Mouse (Mus musculus) left cerebral cortex, adult 18-20 months (tissue): ENCODE data around the gene Fmnl3. TPM values are rescaled to one million over a fixed set of nuclear protein-coding genes. Genes with fewer than 3 reads are reported as not detected.
"Not testable (repeated sequence)": the region's sequence is repeated elsewhere in the genome, so short reads cannot be mapped to it uniquely, and the experiment has no call there.

Source experiments
- DNase-seq, 2 experiments: peaks; one replicate each; pipeline ENCODE4 v3.0.0; 2021 to 2022; ENCODE audit warnings: low spot score in 2 of 2, mixed read lengths in 1 of 2
- total RNA-seq, 2 experiments: library from RNA; stranded (reverse); gene quantifications; 2 replicates each; pipeline ENCODE4 v1.2.3; 2021

The Fmnl3 gene
- total RNA-seq, 2 experiments from 2014 or later, result 8.5 to 9.6 TPM

DNA sequence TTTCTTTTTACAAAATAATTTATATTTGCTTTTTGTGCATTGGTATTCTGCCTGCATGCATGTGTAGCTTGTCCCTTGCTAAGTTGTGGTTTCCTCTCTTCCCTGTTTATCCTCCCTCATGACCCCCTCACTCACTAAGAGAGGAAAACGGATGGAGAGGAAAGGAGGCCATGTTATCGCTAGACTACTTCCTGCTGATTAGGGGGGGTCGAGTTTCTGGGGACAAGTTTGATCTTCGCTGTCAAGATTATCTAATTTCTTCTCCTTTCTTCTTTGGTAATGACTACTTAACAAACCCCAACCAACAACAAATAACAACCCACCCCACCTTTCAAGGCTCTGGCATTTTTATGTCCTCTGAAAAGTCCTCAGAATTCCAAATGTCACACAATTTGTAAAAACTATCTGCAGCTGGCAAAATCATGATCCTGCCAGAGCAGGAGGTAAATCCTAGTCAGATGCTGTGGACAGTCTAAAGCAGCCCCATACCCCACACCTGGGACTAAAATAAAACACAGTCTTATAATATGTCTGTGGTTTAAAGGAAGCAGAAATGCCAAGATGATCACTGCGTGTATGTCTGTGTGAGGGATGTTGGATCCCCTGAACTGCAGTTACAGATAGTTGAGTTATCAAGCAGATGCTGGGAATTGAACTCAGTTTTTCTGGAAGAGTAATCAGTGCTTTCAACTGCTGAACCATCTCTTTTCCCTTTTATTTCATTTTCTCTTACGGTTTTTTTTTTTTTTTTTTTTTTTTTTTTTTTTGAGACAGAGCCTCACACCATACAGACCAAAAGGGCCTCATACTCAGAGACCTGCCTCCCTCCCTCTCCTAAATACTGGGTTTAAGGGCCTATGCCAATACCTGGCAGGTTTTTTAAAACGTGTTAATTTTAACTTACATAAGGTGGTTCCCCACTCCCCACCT lies 20.5 kb upstream of the Fmnl3 start:
- no peak for DNase-seq

DNA sequence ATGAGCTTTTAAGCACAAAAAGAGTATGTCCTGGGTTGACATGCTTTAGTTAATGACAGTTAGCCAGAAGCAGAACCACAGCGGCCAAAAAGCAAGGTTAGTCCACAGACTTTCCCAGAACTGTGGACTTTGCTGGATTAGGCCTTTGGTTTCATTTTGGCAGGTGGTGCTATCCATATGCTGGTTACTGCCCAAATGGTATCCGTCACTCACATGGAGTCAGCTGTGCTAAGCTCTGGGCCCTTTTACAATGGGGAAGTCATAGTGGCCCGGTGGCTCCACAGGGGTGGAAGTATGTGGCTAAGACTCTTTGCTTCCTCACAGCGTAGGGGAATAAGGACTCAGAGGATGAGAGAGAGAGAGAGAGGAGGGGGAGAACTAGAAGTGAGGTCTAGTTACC lies 17.7 kb upstream of the Fmnl3 start:
- no peak for DNase-seq

GRCm38 (mm10) chr15:99386796-99387195 lies 16.5 kb upstream of the Fmnl3 start:
- DNase-seq, result no peak

DNA sequence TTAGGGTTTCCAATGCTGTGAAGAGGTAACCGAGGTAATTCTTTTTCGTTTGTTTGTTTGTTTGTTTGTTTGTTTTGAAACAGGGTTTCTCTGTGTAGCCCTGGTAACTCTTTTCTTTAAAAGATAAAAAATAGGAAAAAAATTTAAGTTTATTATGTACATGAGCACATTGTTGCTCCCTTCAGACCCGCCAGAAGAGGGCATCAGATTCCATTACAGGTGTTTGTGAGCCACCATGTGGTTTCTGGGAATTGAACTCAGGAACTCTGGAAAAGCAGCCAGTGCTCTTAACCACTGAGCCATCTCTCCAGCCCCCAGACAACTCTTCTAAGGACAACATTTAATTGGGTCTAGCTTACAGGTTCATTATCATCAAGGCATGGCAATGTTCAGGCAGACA lies 15.8 kb upstream of the Fmnl3 start:
- DNase-seq, result not testable (repeated sequence)

- DNase-seq, result no peak
Measured at GRCm38 (mm10) chr15:99384071-99384470, 13.8 kb upstream of the Fmnl3 start.

DNA sequence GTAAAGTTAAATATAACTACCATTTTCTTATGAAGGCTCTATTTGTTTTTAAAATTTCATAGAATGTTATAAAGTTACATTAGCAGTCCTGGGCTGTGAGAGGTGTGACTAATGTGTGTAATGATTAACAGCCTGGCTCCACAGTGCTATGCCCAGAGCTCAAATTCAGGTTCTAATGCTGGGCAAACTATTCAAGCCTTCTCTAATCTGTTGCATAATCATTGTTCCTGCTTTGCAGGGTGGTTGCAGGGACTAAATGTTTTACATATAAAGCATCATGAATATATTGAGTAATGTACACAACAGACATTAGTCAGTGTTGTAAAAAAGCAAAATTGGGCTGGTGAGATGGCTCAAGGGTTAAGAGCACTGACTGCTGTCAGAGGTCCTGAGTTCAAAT lies 12.6 kb upstream of the Fmnl3 start:
- DNase-seq, result no peak

DNA sequence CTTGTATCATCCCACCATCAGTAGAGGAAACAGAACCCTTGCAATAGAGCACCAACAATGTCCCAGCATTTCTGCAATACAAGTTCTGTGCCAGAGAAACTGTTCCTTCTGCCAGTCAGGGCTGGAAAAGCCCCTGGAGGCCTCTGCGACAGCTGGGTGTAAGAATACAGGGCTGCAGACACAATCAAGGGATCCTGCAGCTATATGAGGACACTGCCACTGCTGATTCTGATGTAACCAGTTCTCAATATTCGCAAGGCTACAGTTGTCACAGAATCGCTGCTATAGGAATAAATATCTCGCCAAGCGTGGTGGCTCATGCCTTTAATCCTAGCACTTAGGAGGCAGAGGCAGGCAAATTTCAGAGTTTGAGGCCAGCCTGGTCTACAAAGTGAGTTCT lies 6.0 kb upstream of the Fmnl3 start:
- DNase-seq, result no peak

DNA sequence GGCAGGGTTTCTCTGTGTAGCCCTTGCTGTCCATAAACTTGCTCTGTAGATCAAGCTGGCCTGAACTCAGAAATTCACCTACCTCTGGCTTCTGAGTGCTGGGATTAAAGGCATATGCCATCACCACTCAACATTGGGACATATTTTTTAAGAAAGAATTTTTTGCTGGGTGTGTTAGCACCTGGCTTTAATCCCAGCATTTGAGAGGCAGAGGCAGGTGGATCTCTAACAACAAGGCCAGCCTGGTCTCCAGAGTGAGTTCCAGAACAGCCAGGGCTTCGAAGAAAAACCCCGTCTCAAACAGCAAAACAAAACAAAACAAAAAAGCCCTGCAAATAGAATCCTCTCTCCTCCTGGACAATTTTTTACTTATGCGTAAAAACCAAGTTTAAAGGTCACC lies 5.3 kb upstream of the Fmnl3 start:
- DNase-seq, result no peak

DNA sequence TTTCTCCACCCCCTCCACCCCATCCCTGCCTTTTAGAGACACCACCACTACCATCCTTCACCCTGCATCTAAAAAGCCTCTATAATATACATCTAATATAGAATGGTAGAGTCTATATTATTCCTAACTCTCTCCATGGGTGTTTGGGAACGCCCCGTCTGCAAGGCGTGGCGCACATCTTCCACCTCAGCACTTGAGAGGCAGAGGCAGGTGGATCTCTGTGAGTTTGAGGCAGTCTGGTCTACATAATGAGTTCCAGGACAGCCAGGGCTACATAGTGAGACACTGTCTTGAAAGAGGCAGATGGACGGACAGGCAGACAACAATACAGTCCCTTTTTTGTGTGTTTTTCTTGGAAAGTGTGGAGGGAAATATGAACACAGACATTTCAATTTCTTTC lies 4.8 kb upstream of the Fmnl3 start:
- no peak for DNase-seq

DNA sequence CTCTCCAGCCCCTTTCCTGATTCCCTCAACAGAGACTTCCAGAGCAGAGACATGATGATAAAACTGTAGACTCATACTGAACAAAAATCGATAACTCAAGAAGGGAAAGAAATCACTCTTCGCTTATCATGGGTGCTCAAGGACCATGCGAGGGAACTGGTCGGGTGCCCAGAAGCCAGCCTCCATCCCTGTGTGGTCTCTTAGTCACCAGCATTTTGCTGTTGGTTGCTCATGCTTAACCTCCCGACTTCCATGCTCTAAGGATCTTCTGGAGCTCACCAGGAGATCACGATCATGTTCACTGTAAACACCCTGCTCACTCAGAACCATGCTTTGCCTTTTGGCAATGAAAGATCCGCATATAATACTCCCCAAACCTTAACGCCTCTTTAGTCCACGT lies 2.5 kb upstream of the Fmnl3 start:
- no peak for DNase-seq

- DNase-seq, result no peak
Measured at GRCm38 (mm10) chr15:99371526-99372340, 1.5 kb upstream of the Fmnl3 start.

- DNase-seq, result no peak
Measured at GRCm38 (mm10) chr15:99369391-99370171, 701 bp downstream of the Fmnl3 start.

DNA sequence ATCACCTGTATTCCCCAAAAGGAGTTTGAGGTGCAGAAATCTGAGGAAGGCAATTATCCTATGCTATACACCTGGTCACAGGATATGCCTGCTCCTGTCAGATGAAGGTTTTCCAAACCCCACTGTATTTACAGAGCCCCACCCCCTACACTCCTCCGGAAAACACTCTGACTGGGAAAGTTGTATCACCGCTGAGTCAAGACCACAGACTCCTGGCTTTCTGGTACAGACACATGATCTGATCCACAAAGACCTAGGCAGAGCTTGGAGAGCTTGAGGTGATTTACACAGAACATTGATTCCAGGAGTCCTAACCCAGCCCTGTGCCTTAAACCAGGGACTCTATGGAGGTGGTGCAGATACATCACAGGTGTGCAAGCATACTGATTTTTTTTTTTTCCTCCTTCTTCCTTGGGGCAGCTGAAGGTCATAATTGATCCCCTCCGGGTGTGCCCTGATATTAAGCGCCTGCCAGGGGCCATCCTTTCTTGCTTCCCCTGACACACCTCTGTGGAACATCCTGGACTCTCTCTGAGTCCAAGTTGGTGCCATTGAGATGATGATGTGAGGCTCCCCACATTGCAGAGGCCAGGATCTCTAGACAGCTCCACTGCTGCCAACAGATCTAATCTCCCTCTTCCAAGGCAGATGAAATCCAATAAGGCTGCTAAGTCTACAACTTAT lies 1.6 kb downstream of the Fmnl3 start:
- DNase-seq, result no peak

- DNase-seq, result no peak
Measured at GRCm38 (mm10) chr15:99364921-99365320, 5.4 kb downstream of the Fmnl3 start.

DNA sequence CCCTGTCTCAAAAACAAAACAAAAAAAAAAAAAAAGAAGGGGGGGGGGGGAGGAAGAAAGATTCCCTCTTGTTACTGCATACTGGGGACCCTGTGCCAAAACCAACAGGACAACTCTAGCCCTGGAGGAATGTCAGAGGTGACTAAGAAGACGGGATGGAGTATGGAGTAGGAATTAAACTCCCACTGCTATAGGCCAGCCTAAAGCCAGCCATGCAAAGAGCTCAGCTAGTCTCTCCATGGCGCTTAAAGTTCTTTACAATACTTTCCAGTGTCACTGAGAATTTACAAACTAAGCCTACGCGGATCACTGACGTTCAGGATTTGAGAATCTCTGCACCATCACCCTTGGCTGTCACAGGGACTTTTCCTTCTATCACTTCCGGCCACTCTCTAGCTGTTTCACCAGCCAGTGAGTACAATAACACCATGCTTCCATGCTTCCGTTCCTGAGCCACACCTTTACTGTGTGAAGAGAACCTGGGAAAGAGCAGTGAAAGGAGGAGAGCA lies 6.2 kb downstream of the Fmnl3 start:
- DNase-seq, result no peak

DNA sequence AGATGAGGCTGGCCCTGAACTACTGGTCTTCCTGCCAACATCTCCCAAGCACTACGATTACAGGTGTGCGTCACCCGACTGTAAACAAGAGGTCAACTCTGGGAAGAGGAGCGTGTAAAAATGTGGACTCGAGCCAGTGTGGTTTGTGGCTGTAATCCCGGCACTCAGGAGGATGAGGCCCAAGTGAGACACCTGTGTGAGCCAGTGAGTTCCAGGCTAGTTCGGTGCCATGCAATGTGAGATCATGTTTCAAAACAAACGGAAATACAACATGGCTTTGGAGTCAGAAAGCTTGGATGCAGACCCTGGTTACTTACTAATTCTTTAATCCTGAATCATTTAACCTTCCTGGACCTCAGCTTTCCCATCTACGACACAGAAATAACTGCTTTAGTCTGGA lies 11.3 kb downstream of the Fmnl3 start:
- DNase-seq, result no peak

GRCm38 (mm10) chr15:99356462-99356861 lies 13.8 kb downstream of the Fmnl3 start:
- no peak for DNase-seq

DNA sequence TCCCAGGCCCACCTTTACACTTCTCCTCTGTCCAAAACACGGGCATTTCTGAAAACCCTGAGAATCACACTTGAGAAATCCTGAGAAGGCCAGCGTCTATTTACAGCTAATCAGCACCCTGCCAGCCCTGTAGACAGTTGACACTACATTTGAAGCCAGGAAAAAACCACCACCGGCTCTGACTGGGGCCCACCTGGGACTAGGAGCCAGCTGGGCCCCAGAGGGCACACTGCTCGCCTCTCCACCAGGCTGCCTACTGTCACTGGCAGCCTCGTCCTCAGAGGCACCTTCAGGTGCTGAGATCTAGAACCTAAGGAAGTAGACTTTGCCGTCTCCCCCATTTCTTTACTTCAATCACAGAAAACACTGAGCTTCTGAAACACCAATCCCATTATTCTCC lies 14.6 kb downstream of the Fmnl3 start:
- no peak for DNase-seq

DNA sequence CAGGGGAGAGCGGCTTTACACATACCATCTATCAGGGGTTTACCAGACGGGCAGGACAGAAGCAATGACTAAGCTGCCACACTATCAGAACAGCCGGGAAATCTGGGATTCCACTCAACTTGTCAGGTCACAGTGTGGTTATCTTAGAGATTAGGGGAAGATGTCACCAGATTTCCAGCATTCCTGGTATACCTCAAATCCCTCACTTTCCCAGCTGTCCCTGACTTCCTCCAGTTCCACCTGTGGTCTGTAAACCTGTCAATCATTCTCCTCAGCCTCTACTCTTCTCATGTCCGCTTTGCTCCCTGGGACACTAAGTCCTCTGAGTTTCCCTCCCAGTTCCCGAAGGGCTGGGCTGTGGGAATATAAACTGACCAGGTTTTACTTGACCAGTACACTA lies 18.0 kb downstream of the Fmnl3 start:
- DNase-seq, result no peak

GRCm38 (mm10) chr15:99351610-99352009 lies 18.7 kb downstream of the Fmnl3 start:
- no peak for DNase-seq

GRCm38 (mm10) chr15:99344961-99345360 lies 25.3 kb downstream of the Fmnl3 start:
- no peak for DNase-seq
